Mouse (Mus musculus) gastrocnemius, adult 2 months (tissue): Measurements from ENCODE around the gene Kcnma1. TPM values are rescaled to one million over a fixed set of nuclear protein-coding genes. Genes with fewer than 3 reads are reported as not detected.

Experiments used
- DNase-seq: peaks from one replicate; pipeline ENCODE4 v3.0.0; 2022
- H3K27ac ChIP-seq: fragments of 200-600 bp; 2 replicates; pipeline ENCODE4 v1.8.1; 2022; ENCODE audit warnings: mild to moderate bottlenecking
- H3K4me3 ChIP-seq: fragments of 200-600 bp; 2 replicates; pipeline ENCODE4 v1.8.1; 2022; ENCODE audit warnings: mild to moderate bottlenecking, moderate library complexity
- CTCF ChIP-seq: fragments of 200-600 bp; IDR thresholded peaks from 2 replicates; pipeline ENCODE4 v1.8.1; 2022; ENCODE audit warnings: antibody characterized with exemption, mild to moderate bottlenecking, moderate library complexity
- intact Hi-C: fragments of 180-260 bp; cut with DNase I; formaldehyde crosslinking; loops from one replicate; pipeline ENCODE4 v1.15.1; 2025
- total RNA-seq, 2 experiments: library from RNA; stranded (reverse); gene quantifications; 2 replicates each; pipeline ENCODE4 v1.2.3; 2021

The Kcnma1 gene
- total RNA-seq, 2 experiments from 2014 or later, result 52.6 to 80.4 TPM

GRCm38 (mm10) chr14:23688513-23688912 is 325.8 kb downstream of the Kcnma1 start:
- no peak for DNase-seq
- intact Hi-C loops, result loop anchor here (5.0 kb wide), 1 partner anchor 319 kb away; no protein-coding TSS in a partner anchor
- H3K27ac ChIP-seq, result no peak overlapping the region
- no peak overlapping the region for H3K4me3 ChIP-seq
- TF ChIP-seq CTCF, result no peak

DNA sequence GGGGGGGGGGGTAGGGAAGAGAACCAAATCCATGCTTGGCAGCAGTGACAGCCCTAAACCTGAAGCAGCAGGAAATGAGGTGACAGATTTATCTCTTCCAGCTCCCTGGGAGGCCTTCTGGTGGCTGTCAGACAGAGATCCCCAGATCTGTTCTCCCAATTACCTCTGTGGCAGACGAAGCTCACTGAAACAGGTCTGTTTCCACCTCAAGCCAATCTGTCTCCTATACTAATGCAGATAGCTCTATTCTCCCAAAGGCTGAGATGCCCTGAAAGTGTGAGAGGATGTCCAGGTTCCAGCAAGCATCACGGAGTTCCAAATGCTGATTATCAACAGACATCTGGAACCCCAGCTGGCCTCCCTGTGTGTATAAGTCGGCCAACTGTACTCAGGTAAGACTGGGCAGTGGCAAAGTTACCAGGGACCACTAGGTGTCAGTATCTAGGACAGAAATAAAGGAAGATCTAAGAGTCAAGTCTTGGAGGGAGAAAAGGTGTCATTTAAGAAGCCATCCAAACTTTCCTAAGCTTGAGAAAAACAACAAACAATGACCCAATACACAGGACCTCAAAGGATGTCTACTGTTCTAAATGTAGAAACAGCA is 329.7 kb downstream of the Kcnma1 start:
- Histone ChIP-seq H3K4me3 (no peak overlapping the region), H3K27ac (no peak overlapping the region)
- no peak for DNase-seq
- intact Hi-C loops, result loop anchor here (5.0 kb wide), 1 partner anchor 323 kb away; no protein-coding TSS in a partner anchor
- TF ChIP-seq CTCF, result peak; percentile 51

DNA sequence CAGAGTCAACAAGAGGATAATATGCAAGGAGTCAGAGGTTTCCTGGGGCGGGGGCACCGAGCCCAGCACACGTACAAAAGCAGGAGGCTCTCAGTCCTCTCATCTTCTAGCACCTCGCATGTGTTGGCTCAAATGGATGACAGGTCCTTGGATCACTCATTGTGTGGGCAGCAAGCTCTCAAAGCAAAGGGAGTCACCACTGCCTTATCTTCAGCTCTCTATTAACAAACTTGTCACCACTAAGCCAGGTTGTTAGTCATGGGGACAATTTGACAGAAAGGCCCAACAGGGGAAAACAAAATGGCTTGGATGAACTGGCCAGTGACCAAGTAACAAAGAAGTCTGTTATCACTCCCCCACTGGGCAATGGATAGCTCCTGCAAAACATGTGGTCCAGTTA is 331.5 kb downstream of the Kcnma1 start:
- Histone ChIP-seq H3K4me3 (no peak overlapping the region), H3K27ac (no peak overlapping the region)
- TF ChIP-seq CTCF, result no peak
- no peak for DNase-seq
- intact Hi-C loops, result no loop called here

- H3K27ac ChIP-seq, result no peak overlapping the region
- DNase-seq, result no peak
- no peak overlapping the region for H3K4me3 ChIP-seq
- peak; percentile 52 for TF ChIP-seq CTCF
- intact Hi-C loops, result no loop called here
These were observed 334.9 kb downstream of the Kcnma1 start for GRCm38 (mm10) chr14:23679378-23679777.

- no peak overlapping the region for H3K4me3 ChIP-seq
- H3K27ac ChIP-seq, result peak overlapping the region; percentile 41
- no peak for TF ChIP-seq CTCF
- no peak for DNase-seq
- intact Hi-C loops, result no loop called here
These were observed 347.9 kb downstream of the Kcnma1 start for GRCm38 (mm10) chr14:23666420-23666819.

GRCm38 (mm10) chr14:23651682-23652081 is 362.6 kb downstream of the Kcnma1 start:
- intact Hi-C loops, result no loop called here
- no peak for TF ChIP-seq CTCF
- no peak for DNase-seq
- Histone ChIP-seq H3K27ac (no peak overlapping the region), H3K4me3 (no peak overlapping the region)

DNA sequence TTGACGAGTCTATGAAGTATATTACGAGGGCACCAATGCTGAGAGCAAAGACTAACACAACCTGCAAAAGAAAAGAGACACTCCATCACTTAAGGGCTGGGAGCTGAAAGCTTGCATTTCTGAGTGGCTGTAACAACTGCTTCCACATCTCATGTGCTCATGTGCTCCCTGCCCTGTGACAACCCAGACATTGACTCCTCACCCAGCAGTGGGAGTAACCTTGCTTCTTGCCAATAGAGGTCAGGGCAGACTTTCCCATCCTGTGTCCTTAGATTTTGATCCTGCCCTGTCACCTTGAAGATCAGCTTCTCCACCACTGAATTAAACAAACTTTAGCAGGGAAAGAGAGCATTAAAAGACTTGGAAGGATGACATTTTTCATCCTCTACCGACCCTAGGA is 364.2 kb downstream of the Kcnma1 start:
- Histone ChIP-seq H3K4me3 (no peak overlapping the region), H3K27ac (no peak overlapping the region)
- no peak for TF ChIP-seq CTCF
- no peak for DNase-seq
- intact Hi-C loops, result no loop called here

GRCm38 (mm10) chr14:23645361-23646063 is 368.8 kb downstream of the Kcnma1 start:
- Histone ChIP-seq H3K4me3 (no peak overlapping the region), H3K27ac (no peak overlapping the region)
- no peak for DNase-seq
- intact Hi-C loops, result no loop called here
- TF ChIP-seq CTCF, result no peak

DNA sequence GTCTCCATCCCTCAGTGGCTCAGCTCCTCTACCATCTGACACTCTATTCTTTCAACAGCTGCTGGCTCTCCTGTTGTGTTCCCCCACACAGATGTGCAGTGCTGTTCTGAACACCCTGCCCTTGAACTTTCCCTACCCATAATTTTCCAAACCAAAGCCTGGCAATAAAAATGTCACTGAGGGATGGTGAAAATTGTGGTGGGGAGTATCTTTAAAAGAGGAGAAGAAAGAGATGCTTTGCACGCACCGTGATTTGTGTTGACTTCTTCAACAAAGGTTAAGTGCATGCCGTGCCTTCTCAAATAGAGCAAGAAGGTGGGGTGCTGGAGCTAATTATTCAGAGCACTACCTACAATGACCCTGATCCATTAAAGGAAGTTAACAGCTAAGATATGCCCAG is 371.1 kb downstream of the Kcnma1 start:
- no peak overlapping the region for H3K27ac ChIP-seq
- DNase-seq, result no peak

DNA sequence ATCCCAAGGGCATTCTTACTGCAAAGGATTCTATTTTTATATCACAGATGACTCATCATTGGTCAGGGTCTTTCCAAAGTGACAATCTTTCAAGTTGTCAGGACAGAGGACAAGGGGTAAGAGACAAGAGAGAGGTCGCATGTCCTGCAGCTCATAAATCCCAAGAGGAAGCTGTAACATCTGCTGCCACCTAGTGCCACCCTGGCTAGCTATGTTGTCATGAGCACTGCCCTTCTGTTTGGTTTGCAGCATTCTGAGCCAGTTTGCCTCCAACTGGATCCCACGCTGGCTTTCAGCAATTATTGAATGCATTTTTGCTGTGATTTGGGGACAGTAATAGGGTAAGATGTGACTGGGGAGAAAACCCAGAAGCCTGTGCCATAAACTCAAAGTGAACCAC is 373.6 kb downstream of the Kcnma1 start:
- peak; percentile 25 for DNase-seq
- TF ChIP-seq CTCF, result peak; percentile 33
- intact Hi-C loops, result no loop called here
- no peak overlapping the region for H3K4me3 ChIP-seq
- H3K27ac ChIP-seq, result peak overlapping the region; percentile 16; the same call in 1 of the 2 replicates

More for the DNA sequence above, 371.1 kb downstream of the Kcnma1 start:
- H3K4me3 ChIP-seq, result no peak overlapping the region
- no peak for TF ChIP-seq CTCF
- intact Hi-C loops, result no loop called here

DNA sequence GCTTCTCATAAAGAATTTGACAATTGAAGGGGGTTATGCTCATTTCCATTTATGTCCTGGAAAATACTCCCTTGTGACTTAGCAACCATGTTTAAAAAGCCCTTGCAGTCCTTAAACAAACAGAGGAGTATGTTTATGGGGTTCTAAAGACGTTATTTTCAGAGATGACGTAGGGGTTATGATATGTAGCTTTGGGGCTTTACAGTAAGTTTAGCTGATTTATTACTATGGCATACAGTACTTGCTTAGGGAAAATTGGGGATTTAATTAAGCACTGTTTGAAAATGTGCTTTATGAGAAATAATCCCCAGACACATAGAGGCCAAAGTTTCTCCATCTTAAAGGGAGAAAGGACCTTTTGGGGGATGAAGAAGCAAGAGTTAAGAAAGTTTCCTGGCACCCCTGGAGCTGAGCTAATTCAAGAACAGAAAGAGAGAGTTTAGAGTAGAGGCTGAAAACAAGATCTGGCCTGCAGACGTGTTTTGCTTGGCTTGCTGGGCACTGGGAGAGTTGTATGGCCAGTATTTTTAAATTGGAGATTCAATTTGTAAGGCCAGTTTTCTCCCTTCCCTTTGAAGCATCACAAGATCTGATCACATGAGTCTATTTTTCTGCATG is 376.1 kb downstream of the Kcnma1 start:
- TF ChIP-seq CTCF, result no peak
- 0 out of 2 replicates have a peak overlapping the region, but pooled peaks have one; percentile 8 for H3K27ac ChIP-seq
- no peak for DNase-seq
- H3K4me3 ChIP-seq, result no peak overlapping the region
- intact Hi-C loops, result loop anchor here (5.0 kb wide), 1 partner anchor 51 kb away; no protein-coding TSS in a partner anchor

DNA sequence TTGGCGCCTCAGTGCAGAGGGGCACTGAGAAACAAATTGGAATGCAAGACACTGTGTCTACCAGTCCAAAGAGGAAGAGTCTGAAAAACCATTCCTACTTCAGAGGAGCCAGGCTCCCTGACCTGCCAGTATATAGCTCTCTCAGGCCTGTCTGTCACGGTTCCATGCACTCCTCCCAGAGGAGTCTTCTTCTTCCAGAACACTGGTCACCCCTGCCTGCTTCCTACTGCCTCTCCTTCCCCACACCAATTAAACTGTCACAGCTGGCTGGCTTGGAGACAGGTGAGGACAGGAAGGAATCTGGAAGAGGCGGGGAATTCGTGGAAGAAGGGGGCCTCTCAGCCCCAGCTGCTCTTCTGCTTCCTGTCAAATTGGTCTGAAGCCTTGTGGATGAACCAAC is 378.4 kb downstream of the Kcnma1 start:
- intact Hi-C loops, result loop anchor here (5.0 kb wide), 1 partner anchor 49 kb away; no protein-coding TSS in a partner anchor
- no peak overlapping the region for H3K4me3 ChIP-seq
- no peak overlapping the region for H3K27ac ChIP-seq
- no peak for DNase-seq
- no peak for TF ChIP-seq CTCF

DNA sequence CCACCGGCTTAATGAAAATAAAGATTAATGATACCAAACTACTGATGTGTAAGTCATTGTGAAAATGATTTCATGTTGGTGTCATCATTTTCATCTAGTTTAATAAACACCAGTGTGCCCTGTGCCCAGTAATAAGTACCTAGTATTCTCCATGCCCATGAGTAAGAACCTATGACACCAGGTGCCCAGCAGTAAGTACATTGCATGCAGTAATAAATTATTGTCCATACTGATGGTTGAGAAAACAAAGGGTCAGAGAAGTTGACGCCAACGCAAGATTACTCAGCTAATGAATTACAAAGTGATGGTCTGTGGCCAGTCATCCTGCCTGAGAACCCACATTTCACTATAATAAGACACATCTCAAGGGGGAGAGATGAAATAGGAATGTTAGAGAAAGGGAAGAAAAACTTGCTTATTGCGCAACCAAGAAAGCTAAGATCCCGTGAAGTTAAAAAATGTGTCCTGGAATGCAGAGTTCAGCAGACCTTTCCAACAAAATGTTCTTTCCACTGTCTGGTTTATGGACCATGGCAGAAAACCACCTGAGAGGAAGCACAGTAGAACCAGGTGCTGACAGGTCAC is 381.2 kb downstream of the Kcnma1 start:
- DNase-seq, result no peak
- H3K27ac ChIP-seq, result no peak overlapping the region
- H3K4me3 ChIP-seq, result no peak overlapping the region
- no peak for TF ChIP-seq CTCF
- intact Hi-C loops, result no loop called here
